Mouse (Mus musculus) v-Abl transformed pro-B cells (cell line): Measurements from ENCODE around the gene Net1.
"Not testable (repeated sequence)": the region's sequence is repeated elsewhere in the genome, so short reads cannot be mapped to it uniquely, and the experiment has no call there.

Experiments used
- in situ Hi-C, 2 experiments: fragments of 400-800 bp; cut with MboI; formaldehyde crosslinking; loops; one replicate each; pipeline ENCODE4 v1.15.1; 2025; ENCODE audit not compliant: unreplicated experiment in 2 of 2

Gene Net1

DNA sequence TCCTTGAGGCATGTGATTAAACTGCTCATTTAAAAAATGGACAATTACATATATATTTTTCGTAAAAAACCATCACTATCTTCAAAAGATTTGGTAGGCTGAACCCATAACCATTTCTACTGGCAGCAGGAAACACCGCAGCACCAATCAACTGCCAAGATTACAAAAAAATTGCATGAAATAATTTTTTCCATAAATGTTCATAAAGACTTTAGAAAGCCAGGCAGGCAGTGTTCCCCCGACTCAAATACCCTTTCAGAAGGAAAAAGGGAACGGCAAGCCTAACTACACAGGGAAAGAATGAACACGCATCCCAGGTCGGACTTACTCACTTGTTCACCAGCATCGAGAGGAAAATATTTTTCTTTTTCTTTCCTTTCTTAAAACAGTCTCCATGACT, 25.4 kb downstream of the Net1 start:
- in situ Hi-C loops: no loop called here

DNA sequence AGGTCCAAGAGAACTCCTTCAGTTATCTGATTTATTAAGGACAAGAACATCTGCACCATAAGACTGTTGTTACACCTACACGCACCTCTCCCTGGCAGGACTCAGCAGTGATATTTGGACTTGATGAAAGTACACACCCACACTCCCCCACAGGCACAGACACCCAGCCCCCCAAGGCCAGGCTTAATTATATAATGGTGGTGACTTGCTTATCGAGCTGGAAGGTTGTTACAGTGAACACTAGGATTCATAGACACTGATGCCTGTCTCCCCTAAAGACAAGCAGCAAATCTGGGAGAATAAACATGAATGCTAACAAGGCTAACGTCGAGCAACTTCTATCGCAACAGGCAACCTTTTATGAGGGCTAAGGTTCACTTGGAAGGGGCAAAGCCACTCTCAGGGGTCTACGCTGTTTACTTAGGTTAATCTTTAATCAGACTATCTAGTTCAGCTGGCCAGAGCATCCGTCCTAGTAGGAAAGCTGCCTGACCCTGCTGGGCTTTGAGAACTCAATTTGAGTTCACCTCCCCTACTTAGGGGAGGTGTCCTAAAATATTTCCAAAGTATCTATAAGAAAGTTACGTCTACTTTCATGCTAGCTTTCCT, 26.4 kb downstream of the Net1 start:
- in situ Hi-C loops: no loop called here

DNA sequence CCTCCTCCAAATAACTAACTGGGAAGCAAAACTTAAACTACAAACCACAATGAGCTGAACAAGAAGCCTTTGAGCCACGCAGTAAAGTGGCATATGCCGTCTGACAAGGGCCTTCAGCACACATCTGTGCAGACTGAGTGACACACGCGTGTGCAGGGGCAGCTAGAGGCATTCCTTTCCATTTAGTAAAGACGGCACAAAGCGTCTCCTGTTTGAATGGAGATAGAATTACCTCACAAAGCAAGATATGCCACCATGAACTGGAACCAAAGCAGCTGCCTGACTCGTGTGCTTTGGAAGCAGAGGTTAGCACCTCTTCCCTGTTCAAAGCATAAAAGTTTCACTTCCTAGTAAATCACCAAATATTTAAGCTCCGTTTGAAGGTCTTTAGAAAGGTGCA, 28.0 kb downstream of the Net1 start:
- in situ Hi-C loops: no loop called here

DNA sequence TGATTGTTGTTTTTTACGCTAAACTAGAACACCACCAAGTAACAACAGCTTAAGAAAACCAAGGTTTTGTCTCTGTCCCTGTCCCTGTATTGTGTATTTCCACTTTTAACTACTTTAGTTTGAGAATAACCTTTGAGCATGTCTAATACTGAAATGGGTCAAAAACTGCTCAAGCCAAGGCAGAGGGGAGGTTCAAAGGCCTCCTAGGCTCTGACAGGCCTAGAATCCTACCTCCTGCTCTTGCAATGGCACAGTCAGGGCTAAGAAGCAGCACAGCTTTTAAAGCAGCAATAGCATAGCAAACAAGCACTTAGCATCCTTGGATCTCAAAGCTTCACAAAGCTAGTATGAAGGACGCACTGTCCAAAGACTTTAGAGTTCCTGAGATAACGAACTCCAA, 28.9 kb downstream of the Net1 start:
- in situ Hi-C loops: no loop called here

DNA sequence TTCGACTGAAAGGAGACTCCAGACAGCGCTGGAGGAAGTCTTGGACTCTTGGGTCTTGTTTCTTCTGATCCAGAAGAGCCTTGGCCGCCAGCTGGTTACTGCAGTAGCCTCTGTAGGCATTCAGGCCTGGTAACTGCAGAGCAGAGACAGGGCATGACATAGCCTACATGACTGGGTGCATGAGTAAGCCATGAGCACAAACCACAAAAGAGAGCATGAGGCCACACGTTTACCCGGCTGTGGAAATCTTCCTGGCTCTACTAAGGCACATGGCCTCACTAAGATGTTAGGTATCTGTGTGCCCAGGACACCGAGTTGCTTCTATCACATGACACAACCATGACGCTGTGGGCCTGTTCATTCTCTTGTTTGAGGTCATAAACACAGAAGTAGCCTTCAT, 31.4 kb downstream of the Net1 start:
- in situ Hi-C loops: no loop called here

DNA sequence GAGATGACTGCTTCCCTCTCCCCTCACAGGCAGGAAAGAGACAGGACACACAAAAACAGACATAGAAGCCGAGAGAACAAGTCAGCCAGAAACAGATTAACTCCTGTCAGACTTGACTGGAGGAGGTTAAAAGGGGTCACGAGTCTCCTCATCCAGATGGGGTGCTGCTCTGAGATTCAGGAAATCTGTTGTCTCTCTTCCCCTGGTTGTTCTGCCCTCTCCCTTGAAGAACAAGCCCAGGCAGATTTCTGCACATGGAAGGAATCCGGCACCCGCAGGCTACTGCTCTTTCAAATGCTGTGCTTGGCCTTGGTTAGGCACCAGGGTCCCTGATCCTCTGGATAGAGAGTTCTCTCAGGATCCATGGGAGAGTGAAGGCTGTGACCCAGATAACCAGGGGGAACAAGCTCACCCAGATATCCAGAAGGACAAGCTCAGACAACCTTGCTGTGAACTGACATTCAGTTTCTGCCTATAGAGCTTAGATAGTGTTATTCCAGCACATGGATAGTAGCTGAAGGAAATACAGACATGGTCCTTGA, 40.3 kb downstream of the Net1 start:
- in situ Hi-C loops: no loop called here

DNA sequence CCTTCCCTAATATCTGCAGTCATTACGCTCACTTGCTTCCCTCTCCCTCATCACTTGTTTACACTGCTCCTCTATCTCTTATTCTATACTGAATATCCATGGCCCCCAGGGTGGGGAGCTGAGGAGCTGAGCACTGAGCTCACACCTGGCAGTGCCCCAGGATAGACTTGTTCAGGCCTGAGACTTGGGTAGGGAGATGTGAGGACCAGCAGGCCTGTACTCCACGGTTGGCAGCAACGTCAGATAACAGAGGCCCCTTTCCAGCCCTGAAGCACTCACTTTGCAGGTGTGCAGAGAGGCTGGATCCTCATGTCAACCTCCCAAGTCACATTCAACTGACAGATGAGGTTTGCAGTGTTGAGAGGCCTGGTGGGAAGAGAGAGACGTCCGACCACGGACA, 40.8 kb downstream of the Net1 start:
- in situ Hi-C loops: no loop called here

DNA sequence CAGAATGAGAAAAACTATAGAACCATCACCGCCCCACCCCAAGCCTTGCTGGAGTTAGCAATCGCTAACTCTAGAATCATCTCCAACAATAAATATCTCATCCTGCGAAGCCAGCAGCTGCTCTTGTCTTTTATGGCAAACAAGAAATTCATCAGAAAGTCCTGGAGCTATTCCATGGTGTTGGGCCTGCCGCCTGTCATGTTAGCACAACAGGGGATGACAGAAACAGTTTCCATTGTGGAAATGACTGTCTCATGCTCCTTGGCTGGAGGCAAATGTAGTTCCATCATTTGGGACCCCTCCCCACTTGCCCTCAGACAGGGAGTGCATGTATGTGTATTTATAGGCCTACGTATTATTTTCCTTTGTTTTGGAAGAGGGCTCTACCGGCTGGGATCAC, 41.6 kb downstream of the Net1 start:
- in situ Hi-C loops: no loop called here

DNA sequence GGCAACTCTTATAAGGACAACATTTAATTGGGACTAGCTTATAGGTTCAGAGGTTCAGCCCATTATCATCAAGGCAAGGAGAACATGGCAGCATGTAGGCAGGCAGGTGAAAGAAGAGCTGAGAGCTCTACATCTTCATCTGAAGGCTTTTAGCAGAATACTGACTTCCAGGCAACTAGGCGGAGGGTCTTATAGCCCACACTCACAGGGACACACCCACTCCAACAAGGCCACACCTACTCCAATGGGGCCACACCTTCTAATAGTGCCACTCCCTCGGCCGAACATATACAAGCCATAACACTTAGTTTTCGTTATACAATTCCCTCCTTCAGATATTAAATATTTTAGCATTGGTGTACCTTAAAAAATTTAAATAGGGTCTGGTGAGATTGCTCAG, 45.2 kb downstream of the Net1 start:
- in situ Hi-C loops: no loop called here

DNA sequence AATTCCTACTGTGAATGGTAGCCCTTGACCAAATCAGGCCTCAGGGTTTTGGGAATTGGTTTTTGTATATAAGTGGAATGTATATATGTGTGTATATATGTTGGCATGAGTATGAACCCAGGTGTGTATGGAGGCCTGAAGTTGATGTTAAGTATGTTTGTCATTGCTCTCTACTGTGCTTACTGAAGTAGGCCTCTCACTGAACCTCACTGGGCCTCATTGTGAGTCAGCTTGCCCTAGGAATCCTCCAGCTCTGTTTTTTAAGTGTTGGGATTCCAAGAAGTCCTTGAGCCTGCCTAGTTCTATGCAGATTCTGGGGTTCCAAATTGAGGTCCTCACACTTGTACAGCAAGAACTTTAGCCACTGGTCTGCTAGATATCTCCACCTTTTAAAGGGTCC, 48.1 kb downstream of the Net1 start:
- in situ Hi-C loops: no loop called here

DNA sequence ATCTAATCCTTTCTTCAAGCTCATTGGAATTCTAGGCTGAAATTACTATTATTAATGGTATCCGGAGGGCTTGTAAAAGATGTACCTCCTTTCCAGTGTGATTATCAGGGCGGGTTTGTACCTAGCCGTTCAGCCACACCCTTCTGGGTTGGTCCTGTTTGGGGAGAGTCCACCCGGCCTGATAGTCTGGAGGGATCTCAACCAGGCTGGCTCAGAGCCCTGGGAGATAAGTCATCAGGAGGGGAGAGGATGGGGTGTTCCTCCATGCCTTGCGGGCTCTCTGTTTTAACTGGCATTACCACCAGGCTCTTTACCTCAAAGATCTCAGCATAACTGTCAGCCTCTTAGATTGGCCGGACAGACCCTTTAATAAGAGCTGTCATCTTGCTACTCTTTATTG, 50.9 kb downstream of the Net1 start:
- in situ Hi-C loops: no loop called here

DNA sequence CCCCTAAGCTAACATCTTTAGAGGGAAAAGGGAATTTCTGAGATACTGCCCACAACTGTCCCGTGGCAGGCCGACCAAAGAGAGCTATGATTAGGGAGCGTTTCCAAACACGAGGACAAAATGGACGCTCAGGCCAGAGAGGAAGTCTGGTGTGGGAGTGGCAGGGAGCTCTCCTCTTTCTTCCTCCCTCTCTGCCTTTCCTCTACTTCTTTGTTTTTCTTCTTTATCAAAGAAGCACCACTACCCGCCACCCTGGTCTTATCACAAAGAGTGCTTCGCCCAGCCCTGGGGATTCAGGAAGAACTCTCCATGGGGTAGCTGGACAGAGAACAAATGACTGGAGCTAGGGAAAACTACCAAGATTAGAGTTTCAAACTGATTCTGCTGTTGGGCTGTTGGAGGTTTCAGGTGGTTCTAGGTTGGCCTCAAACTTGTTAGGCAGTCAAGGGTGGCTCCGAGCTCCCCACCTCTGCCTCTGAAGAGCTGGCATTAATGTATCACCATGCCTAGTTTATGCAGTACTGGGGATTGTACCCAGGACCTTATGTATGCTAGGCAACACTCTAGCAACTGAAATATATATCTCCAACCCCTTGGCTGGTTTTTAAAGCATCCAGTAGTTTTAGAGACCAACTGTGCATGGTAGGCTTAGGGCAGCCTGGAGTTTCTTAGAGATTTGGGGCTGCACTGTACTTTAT, 51.5 kb downstream of the Net1 start:
- in situ Hi-C loops: no loop called here

DNA sequence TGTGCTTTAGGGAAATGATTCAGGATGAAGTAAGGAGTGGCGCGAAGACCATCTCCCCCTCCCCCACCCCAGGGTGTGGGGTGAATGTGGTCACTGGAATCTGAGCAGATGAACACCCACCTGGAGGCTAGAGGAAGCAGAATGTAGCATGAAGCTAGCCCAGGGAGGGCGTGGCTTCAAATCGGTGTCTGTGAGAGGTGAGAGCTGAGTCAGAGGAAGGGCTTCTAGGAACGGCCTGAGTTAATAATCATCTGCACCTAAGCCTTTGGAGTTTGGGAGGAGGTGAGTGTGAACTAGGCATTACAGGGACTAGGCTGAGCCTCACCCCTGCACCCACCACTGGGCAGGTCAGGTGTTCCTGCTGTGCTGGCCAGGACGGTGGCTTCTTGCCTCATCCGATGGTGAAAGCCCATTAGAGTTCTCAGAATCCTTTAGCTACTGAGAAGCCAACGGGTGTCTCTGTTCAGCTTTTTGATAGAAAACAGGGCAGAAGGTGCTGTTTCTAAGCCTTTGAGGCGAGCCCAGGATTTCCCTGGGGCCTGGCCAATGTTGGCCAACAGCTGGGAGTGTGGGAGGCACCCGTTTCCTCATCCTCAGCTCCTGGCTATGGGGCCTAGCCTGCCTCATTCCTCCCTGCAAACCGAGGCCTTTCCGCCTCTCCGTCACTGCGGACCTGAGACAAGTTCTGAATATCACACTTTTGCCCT, 52.2 kb downstream of the Net1 start:
- in situ Hi-C loops: no loop called here

DNA sequence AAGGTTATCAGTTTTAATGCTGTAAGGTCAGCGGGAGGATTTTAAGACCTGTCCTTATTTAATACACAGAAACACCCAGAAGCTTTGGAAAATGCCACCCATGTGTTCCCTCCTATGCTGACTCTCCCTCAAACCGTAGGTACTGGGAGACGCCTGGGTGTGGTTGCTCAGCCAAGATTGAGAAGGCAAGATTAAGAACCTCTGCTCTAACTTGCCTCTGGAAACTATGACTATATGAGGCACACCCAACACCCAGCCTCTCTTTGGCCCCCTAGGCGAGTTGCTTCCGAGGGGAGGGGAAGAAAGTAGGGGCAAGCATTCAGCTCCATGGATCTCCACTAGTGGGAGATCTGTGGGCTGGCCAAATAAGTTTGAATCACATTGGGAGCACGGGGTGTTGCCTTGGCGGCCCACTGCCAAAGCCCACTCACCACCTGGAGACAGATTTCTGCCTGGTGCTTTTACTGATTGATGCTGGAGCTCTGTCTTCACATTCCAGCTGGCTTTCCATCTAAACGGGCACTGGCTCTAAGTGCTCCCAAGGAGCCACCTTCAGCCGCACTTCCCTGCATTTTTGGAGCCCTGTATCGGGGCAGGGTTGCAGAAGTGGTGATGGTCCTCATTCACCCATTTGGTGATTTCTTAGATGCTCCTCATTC, 55.0 kb downstream of the Net1 start:
- in situ Hi-C loops: no loop called here

DNA sequence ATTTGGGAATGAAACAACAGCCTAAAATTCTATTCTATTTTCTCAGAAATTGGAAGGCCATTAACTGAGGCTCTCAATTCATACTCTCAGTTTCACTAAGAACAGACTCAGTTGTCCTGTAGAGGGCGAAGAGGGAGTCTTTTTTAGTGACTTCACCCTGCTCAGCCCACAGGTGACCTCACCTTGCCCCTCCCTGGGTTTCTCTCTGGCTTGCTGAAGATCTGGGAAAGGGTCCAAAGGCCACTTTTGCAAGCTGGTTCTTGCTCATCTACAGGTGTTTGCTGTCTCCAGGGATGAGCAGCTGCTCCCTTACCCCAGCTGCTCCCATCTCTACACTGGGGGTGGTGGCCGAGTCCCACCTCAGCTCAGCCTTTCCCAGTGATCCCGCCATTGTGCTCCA, 55.7 kb downstream of the Net1 start:
- in situ Hi-C loops: no loop called here

DNA sequence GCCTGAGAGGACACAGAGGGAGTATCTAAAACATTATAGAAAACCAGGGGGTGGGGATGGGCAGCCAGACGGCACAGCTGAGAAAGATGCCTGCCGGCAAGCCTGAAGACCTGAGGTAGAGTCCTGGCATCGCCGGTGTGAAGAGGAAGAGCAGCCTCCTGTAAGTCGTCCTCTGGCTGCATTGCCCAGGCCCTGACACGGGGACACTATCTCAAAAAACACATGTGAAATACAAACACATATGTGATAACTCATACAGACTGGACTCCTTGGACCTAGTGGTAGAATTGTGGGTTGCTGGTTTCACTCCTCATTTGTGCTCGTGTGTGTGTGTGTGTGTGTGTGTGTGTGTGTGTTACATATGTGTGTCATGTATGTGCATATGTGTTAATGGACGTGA, 56.8 kb downstream of the Net1 start:
- in situ Hi-C loops: no loop called here

DNA sequence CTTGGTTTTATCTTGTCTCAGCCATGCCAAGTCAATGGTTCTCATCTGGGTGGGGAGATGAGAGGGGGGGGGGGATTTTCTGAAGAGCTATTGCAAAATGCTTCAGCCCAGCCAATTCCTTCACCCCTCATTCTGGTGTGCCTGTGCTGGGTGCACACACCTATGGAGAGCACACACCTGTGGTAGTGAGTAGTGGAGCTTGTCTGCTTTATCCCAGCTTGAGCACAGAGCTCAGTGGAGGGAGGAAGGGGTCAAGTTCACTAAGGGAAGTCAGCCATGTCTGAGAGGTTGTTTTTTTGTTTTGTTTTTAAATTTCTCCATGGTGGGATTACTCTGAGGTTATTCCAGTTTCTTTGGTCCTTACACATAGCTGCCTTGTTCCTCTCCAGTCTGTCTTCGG, 61.8 kb downstream of the Net1 start:
- in situ Hi-C loops: no loop called here

DNA sequence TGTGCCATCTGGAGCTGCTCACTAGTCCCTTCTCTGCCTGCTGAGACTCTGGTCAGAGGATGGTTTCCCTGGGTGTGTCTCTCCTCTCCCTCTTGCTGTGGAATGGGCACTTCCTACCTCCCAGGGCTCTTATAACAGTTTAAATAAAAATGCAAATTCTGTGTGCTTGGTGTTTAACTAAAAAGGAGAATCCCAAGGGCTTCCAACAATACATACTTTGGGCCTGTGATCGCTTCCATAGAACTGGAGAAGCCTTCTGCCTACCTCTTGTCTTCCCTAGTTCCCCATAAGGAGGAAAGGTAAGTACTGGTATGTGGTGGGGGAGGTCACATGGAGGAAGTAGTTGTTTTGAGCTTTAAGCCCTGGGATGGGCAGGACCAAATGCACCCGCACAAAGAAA, 63.2 kb downstream of the Net1 start:
- in situ Hi-C loops: no loop called here

DNA sequence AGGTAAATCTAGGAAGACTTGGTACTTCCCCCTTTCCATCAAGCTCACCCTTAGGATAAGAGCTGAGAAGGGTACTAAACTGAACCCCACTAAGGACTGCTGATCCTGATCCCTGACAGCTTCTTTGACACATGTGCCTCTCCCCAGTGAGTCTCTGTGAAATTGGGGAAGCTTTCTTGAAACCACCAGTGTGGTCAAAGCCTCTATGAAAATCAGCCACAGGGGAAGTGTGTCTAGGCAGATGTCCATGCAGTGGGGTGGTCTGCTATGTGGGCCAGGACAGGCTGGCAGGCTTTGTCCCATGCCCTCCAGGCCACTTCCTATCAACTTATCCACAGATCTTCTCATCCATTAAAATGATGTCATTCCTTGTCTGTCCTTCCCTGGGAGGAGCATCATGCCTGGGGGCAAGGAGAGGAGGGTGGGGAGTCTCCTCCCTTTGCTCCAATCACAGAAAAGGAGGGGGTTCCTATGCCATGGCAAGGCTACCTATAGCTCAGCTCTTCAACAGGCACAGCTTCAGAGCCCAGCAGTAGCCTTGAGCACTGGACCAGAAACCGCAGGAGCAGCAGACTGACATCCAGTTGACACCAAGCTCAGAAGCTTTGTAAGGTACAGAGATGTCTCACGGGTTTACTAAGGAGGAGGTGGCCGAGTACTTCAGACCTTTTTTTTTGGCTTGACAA, 64.2 kb downstream of the Net1 start, which contains the start of gene Calm5:
Calm5 (plus strand) TSS at position 526 of the 686 bp plus-strand sequence.
- in situ Hi-C loops: not testable (repeated sequence)

DNA sequence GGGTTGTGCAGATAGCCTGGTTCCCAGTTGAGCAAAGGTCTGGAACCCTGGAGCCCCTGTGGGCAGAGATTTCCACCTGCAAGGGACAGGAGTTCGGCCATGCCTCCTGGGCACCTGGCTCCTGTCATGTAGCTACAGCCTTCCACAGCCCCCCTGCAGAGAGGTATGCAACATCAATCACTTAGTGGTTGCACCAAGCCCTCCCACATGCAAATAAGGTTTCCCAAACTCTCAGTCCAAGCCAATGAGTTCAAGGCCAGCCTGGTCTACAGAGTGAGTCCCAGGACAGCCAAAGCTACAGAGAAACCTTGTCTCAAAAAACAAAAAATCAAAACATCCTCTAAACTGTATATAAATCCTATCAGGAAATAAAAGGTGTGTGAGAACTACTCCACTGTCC, 67.7 kb downstream of the Net1 start:
- in situ Hi-C loops: no loop called here

DNA sequence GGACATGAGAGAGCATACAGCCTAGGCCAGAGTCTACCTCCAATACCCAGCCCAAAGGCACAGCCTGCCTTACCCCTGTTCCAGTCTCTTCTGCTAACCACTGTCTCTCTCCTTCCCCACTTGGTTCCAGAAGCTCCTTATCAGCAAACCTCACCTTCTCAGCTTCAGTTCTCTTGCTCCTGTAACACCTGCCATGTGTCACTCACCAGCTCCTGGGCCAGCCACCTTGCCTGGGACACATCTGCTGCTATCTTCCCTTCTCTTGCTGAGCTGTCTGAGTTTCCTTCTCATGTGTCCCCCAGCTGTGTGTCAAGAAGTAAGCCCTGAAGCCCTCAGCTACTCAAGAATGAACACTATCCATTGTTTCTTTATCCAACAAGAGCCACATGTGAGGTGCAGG, 77.4 kb downstream of the Net1 start:
- in situ Hi-C loops: not testable (repeated sequence)
